Mouse (Mus musculus) heart, adult 2 months (tissue): ENCODE results near the gene Rab3d.

Source experiments
- CTCF ChIP-seq: fragments of 200-600 bp; IDR thresholded peaks from 2 replicates; pipeline ENCODE4 v1.8.1; 2022; ENCODE audit warnings: antibody characterized with exemption, mild to moderate bottlenecking, moderate library complexity
- EP300 ChIP-seq: fragments of 200-500 bp; IDR thresholded peaks from 2 replicates; pipeline ENCODE4 v1.6.1; 2011; ENCODE audit warnings: low read depth, low read length, control low read depth; ENCODE audit not compliant: insufficient read depth
- POLR2A ChIP-seq: fragments of 200-500 bp; IDR thresholded peaks from 2 replicates; pipeline ENCODE4 v1.6.1; 2011; ENCODE audit warnings: mild to moderate bottlenecking, low read depth, low read length, control low read depth; ENCODE audit not compliant: insufficient read depth

GRCm38 (mm10) chr9:21953600-21953999 is 35.6 kb upstream of the Rab3d start:
- TF ChIP-seq CTCF: no peak
- no peak for TF ChIP-seq EP300
- TF ChIP-seq POLR2A: no peak
